Mouse (Mus musculus) midbrain, embryonic 14.5 days (tissue): ENCODE results near the gene Ush1c. TPM values are rescaled to one million over a fixed set of nuclear protein-coding genes. Genes with fewer than 3 reads are reported as not detected.

Experiments used
- polyA plus RNA-seq: library from polyadenylated mRNA; unstranded; fragments of >200 nt; fragmentation: Nextera tagmentation; extraction: Ambion mirVana; gene quantifications from 2 replicates; pipeline ENCODE4 v1.2.1, GENCODE M21; 2014

The Ush1c gene
- polyA plus RNA-seq, 1 experiment from 2014 or later, result 0.83 TPM

Other genes with a start within 250 kb of the Ush1c start
- gene Abcc6, start 208.2 kb downstream of the Ush1c start, polyA plus RNA-seq, result 0.12 and 0.24 TPM in 2 replicates
- 28.6 and 32.6 TPM in 2 replicates for gene Nomo1, start 204.8 kb downstream of the Ush1c start, polyA plus RNA-seq
- 1.6 and 2.0 TPM in 2 replicates for gene Kcnj11, start 137.7 kb downstream of the Ush1c start, polyA plus RNA-seq
- gene Abcc8, start 58.5 kb downstream of the Ush1c start, polyA plus RNA-seq, result 3.0 and 6.0 TPM in 2 replicates
- gene Otog, start 2.5 kb upstream of the Ush1c start, polyA plus RNA-seq, result 0.03 and 0.07 TPM in 2 replicates
- gene Myod1, start 138.0 kb upstream of the Ush1c start, polyA plus RNA-seq, result not detected in 2 replicates
- 13.9 and 15.4 TPM in 2 replicates for gene Kcnc1, start 158.0 kb upstream of the Ush1c start, polyA plus RNA-seq